Mouse (Mus musculus) forelimb bud, embryonic 11.5 days (tissue): ENCODE measurements around the gene Kndc1.

ENCODE experiments used
- DNase-seq: peaks from one replicate; pipeline ENCODE4 v3.0.0-alpha.2; 2012; ENCODE audit warnings: low read depth, low spot score

The Kndc1 gene

DNA sequence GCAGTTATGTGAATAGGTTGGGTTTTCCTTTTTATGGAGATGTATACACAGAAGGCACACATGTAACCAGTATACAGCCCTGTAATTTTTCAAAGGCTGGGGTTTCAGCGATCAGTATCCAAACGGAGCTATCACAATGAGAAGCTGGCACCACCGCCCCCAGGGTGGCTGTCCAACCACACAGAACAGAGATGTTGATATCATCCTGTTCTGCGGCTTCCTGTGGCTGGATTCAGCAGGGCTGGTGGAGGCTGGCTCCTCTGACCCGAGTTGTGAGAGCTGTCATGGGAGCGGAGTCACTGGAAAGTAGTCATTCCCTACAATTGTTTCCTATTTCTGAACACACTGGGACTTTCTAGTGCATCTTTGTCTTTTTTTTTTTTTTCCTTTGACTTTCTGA lies 10.8 kb downstream of the Kndc1 start:
- no peak for DNase-seq

DNA sequence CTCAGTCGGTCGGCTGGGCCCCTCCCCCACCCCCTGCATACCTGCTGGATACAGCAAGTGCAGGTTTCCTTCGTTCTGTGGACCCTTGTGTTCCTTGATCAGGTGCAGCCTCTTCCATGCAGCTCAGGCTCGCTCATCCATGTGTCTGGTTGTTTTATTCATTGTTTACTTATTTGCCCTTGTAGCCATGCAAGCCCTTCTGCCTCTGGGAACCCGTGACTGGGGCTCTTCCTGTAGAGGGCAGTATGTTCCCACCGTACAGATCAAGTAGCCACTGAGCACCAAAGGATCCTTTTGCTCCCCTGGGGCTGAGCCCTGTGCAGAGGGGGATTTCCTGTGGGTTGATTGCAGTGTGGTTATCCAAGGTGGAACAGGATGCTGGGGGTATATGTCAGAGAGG lies 11.2 kb downstream of the Kndc1 start:
- peak; percentile 50 for DNase-seq

DNA sequence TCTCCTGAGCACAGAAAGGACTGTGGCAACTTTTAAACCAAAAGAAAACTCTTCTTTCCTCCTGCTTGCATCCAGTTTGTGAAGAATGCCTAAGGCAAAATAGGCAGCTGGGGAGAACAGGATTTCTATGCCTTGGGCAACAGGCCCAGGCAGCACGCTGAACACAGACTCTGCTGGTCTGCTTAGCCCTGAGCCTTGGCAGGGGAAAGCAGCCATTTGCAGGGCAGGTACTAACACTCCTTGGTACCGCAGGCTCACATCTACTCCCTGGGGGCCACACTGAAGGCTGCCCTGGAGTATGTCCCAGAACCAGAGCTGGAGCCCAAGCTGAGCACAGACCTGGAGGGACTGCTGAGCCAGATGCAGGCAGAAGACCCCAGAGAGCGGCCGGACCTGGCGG lies 13.7 kb downstream of the Kndc1 start:
- DNase-seq, result no peak

DNA sequence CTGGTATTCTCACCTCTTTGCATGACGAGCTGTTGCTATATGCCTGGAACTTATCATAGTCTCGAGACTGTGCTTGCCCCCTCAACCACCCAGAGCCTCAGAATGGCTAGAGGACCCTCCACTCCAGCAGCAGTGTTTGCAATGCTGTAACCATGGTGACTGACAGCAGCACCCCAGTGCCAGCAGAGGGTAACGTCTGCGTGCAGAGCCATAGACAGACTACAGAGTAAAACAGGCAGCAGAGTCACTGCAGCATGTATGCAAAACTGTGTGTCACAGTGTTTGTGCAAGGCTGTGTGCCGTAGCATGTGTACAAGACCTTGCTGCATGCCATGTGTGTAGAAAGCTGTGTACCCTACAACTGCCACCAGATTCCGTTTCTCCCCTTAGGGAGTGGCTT lies 15.0 kb downstream of the Kndc1 start:
- no peak for DNase-seq

DNA sequence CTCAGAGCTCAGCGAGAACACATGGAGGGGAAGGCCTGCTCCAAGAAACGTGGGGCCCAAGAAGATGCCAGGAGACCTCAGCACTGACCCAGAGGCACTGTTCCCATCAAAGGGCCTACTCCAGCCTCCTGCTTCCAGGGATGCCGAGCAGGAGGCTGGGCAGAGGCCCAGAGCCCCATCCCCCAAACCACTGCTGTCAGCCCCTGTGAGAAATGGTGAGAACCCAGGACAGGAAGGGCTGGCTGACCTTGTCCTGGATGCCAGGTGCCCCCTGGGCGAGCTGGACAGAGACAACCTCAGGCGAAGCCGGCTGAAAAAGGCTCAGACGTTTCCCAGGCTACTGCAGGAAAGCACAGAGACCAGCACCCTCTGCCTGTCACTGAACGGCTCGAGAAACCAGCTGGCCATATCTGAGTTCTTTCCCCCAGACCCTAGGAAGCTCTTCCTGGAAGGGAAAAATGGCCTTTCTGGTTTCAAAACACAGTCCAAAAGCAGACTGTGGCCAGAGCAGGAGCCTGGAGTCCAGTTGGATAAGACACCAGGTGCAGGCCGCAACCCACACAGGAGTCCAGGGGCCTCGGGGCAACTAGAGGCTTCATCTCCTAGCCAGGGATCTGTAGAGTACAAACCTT lies 15.8 kb downstream of the Kndc1 start:
- no peak for DNase-seq

DNA sequence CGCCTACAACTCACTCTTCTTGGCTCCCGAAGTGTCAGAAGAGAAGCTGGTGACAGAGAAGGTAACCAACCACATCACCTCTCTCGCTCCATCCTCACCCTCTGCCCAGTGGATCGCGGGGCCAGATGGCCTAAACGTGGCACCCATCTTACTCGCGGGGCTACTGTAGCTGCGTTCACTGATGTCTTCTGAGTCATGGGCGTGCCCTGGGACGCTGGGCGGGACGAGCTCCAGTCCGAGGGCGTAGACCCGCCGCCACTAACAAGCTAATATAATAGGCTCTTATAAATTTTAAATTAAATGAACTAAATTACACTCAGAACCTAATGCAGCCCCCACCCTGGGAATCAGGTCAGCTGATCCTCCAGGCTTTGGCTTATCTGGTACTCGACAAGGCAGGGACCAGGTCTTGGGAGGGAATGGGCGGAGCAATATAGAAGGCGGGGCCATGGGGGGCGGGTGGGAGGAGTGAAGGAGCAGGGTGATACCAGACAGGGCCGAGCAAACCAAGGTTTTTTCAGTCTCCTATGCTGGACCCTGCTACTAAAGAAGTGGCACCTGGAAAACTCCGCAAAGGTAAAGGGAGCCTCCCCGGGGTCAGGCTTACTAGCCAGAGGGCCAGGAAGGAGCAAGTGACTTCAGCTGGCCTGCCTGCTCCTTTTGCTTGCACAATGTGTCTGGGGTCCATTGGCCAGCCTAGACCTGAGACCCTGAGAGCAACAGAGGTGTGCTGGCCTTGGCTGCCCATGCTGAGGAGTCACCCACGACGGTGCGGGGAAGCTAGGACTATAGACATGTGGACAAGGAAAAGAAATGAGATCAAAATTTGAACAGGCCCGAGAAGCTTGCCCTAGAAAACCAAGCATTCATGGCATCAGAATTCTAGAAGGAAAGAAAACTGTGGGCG lies 19.9 kb downstream of the Kndc1 start:
- DNase-seq, result no peak

DNA sequence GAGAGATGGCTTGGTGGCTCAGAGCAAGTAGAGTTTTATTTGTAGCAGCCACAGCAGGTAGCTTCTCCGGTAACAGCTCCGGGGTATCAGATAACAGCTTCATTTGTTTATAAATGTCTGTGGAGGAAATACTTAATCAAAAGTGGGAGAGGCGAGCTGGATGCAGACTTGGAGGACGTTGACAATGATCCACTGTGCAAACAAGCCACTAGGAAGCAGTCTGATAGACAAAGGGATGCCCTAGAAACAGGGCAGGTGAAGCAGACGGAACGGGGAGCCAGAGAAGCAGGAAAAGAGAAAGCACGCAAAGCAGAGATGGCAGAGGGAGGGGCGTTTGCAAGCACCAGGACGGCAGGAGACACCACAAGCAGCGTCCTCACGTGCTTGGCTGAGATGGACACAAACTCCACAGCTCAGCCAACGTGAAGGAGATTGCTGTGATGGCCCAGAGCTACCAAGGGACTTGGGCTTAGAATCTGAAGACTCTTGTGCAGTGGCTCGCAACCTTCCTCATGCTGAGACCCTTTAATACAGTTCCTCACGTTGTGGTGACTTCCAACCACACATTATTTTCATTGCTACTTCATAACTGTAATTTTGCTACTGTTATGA lies 21.3 kb downstream of the Kndc1 start:
- DNase-seq, result no peak

DNA sequence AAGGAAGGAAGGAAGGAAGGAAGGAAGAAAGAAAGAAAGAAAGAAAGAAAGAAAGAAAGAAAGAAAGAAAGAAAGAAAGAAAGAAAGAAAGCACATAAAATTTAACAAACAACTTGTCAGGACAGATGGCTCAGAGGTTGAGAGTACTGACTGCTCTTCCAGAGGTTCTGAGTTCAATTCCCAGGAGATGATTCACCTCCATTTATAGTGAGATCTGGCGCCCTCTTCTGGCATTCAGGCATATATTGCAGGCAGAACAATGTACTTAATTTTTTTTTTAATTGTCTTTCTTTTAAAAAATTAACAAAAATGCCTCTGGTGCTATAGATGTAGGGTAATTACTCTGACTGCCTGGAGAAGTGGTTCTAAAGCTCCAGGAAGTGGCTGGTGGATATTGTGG lies 21.8 kb downstream of the Kndc1 start:
- no peak for DNase-seq

DNA sequence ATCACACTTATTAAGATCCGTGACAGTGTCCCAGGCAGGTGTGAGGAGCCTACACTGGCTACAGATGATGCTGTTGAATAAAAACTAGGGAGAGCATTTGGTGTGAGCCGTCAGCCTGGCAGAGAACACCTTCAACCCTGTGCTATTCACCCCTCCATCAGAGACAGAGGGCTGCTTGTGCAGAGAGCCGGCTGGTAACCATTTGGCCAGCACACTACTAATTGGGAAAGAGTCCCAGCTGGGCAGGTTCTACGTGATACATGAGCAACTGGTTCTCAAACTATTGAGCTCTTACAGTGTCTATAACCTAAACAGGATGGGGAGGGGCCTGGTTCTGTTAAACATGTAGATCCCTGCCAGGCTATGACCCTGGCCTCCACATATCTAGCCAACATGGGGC lies 23.8 kb downstream of the Kndc1 start:
- no peak for DNase-seq

DNA sequence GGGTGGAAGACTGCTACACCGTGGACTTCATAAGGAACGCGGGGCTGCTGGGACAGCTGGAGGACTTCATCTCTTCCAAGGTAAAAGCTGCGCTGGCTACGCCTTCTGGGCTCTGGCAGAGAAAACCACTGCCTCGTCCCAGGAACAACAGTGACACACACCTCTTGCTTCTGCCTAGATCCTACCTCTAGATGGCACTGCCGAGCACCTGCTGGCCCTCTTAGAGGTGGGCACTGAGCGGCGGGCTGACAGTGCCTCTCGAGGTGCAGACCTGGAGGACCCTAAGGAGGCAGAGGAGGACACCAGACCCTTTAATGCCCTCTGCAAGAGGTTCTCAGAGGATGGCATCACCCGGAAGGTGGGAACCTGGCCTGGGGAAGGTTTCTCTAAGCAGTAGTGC lies 36.2 kb downstream of the Kndc1 start:
- no peak for DNase-seq

DNA sequence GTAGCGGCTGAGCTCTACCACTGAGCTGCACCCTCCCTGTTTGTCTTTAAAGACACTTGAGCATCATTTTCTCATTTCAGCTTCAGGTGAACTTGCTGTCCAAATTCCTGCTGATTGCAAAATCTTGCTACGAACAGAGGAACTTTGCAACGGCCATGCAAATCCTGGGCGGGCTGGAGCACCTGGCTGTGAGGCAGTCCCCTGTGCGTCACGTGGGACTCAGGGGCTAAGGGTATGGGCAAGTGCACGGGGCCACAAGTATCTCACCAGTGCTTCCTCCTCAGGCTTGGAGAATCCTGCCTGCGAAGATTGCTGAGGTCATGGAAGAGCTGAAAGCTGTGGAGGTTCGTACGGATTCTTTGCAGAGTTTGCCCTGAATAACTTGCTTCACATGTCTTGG lies 42.2 kb downstream of the Kndc1 start:
- DNase-seq, result no peak

DNA sequence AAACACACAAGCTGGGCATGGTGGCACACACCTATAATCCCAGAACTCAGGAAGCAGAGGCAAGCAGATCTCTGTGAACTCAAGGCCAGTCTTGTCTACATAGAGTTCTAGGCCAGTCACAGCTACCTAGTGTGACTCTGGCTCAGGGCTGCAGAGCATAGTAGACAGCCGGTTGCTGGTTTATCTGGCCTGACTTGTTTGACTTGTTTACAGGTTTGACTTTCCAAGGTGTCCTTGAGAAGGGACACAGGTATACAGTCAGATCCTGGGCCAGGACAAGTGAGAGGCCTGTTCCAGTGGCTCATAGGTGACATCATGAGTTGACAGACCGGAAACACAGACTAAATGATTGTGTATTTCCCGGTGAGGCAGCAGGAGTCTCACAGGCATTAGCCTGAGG lies 42.6 kb downstream of the Kndc1 start:
- no peak for DNase-seq

DNA sequence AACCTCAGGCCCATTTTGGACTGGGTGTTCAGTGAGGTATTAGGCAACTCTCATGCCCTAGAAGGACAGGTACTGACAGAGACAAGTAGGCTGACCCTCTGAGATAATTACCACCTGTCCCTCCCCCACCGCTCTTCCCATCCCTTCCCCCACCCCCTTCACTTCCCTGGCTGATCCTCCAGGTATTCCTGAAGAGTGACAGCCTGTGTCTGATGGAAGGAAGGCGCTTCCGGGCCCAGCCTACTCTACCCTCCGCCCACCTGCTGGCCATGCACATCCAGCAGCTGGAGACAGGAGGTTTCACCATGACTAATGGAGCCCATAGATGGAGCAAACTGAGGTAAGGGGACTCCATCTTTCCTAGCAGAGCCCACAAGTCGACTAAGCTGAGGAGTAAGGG lies 43.3 kb downstream of the Kndc1 start:
- DNase-seq, result no peak

DNA sequence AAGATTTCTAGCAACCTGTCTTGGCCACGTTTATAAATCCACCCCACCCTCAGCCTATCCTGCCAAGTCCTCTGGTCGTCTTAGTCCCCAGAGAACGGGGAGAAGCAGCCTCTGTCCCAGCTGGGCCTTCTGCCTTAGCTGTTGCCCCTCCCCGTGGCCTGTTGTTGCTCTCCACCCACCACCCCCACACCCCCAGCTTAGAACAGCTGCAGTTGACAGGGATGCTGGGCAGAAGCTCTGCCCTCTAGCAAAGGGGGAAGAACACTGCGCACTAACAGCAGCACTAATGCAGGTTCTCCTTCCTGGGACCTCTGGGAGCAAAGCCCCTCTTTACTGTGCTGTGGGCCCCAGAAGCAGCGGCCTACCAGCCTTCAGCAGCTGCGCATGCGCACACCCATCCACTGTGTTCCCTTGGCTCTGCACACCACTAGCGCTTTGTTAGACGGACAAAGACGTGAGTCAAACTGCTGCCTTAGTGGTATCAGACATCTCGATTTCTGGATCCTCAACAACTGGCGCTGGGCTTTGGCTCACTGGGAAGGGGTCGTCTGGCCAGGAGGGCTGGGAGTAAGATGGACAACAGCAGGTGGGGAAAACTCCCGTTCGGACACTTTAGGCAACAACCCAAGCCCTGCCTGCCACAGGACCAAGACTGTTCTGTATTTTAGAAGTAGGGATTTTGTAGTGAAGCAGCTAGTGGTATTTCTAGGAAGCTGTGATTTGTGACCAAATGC lies 46.1 kb downstream of the Kndc1 start:
- DNase-seq, result no peak

DNA sequence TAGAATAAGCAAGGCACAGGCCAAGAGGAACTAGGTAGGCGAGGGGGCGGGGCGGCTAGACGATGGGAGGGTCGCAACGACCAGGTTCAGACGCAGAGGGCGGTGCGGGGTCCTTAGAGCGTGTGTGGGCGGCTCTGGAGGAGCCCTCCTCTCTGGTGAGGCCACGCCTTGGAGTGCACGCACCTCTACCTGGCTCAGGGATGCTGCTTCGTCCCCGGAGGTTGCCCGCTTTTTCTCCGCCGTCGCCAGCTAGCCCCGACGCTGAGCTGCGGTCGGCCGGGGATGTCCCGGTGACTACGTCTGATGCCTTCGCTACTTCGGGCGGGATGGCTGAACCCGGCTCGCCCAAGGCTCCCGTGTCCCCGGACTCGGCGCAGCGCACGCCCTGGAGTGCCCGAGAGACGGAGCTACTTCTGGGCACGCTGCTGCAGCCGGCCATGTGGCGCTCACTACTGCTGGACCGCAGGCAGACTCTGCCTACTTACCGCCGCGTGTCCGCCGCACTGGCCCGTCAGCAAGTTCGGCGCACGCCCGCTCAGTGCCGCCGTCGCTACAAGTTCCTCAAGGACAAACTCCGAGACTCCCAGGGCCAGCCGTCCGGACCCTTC lies 49.3 kb downstream of the Kndc1 start, which contains the start of gene Utf1:
TSS of gene Utf1 (plus strand) at position 116 of the 608 bp plus-strand sequence.
- DNase-seq, result peak; percentile 17

DNA sequence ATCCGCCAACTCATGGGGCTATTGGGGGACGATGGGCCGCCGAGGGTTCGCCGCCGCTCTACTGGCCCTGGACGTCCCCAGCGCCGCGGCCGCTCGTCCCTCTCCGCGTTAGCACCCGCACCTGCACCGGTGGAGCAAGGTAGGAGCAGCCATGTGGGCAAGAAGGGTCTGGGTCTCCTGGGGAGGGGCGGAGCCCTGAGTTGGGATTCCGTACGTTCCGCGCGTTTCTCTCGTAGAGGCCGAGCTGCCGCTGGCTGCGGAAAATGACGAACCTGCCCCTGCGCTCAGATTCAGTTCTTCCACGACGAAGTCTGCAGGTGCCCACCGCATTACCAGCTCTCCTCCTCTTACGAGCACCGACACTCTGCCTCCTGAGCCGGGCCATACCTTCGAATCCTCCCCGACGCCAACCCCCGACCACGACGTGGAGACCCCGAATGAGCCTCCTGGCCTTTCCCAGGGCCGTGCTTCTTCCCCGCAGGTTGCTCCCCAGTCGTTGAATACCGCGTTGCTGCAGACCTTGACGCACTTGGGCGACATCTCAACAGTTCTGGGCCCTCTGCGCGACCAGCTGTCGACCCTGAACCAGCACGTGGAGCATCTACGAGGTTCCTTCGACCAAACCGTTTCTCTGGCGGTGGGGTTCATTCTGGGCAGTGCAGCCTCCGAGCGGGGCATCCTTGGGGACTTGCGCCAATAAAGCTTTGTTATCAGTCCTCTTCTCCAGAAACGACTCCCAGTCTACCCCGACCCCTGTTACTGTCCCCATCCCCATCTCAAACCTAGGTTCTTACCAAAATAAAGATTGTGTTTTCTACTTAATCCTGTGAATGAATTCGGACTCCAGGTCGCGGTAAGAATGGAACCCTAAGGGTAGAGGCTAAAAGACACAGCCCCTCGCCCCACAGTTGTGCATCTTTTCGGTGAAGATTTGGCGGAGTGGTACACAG lies 50.1 kb downstream of the Kndc1 start:
- DNase-seq, result no peak

DNA sequence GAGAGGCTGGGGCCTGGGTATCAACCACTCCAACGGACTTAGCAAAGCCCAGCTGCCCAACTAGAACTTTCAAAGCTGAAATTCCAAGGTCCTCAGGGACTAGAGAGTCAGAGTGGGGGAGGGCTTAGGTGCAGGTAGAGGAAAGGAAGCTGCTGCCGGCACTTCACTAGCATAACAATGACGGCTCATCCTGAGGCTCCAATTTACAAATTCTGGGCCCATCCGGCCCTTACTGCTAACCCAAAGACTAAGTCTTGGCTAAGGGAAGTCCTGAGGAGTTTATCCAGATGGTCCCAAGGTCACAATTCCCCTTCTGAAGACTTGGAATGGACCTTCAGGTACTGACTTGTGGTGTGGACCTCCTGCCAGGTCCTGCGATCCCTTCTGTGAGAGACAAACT lies 51.0 kb downstream of the Kndc1 start:
- DNase-seq, result no peak

DNA sequence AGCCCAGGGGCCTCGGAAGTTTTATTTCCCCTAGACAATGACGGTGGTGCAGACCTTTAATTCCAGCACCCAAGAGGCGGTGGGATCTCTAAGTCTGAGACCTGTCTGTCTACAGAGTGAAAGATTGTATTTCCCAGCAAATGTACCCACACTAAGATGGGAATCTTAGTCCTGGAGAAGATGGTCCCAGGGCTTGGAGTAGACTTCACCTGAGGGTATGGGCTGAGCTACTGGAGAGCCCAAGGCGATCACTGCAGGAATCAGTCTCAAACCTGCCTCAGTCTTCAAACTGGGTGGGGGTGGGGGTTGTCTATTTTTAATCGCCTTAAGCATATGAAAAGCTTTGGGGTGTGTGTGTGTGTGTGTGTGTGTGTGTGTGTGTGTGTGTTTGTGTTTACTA lies 51.5 kb downstream of the Kndc1 start:
- DNase-seq, result no peak

DNA sequence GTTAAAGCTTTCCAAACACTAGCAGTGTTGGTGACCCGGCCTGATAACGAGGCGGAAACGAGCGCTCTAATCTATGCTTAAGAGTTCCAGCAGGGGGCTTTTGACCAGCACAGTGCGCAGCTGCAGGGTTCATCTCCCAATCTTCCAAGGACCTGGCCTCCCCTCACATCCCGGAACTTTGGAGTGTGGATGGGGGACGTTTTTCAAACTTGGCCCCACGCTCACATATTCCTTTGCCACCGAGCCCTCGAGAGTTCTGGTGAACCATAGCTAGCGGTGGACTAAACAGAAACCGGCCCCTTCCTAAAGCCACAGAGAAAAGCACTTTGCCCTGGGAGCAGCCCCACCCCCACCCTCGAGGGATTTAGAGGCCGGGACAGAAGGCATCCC lies 55.4 kb downstream of the Kndc1 start:
- peak; percentile 49 for DNase-seq

DNA sequence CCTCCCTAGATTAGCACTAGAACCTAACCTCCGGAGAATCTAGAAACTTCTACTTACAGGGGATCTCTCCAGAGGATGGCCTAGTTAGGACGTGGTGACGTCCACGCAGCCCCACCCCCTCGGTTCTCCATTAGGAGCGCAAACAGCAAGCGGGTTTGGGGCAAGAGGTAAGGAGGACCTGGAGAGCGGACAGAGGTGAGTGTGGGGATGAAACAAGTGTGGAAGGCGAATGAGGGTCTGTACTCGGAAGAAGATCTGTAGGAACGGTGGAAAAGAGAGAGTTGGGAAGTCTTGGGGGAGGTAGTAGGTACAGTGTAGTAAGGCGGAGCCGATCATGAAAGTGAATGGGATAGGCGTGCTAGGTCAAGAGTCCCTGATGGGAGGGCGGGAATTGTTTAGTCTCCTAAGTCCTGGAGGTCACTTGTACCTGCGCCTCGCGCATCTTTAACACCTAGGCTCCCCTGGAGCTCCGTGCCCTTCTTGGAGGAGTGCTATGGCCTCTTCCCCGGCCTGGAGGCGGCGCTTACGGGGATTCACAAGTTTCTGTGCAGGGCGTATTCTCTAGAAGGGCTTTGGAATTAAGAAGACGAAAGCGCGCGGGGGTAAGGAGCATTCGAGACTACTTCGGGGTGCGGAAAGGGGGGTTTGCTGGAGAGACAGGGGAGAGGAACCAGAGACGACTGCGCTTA lies 55.9 kb downstream of the Kndc1 start:
- peak; percentile 35 for DNase-seq
